Mouse (Mus musculus) intestine, postnatal 0 days (tissue): ENCODE data around the gene Aen. TPM values are rescaled to one million over a fixed set of nuclear protein-coding genes. Genes with fewer than 3 reads are reported as not detected.
A peak's percentile ranks its signal among the peaks of the same experiment; 100 is the strongest.

Experiments used
- ATAC-seq: fragments of 200-750 bp; cut with Nextera tagmentation; 2 replicates; pipeline ENCODE4 v1.8.0; 2017; ENCODE audit warnings: mild to moderate bottlenecking, moderate TSS enrichment, moderate library complexity
- H3K27ac ChIP-seq: fragments of 300-500 bp; sonication (generic); 2 replicates; pipeline ENCODE4 v1.5.1; 2014; ENCODE audit warnings: mild to moderate bottlenecking, low read depth, low read length, moderate library complexity
- H3K27me3 ChIP-seq: fragments of 300-500 bp; sonication (generic); replicated peaks from 2 replicates; pipeline ENCODE4 v1.6.1; 2014; ENCODE audit warnings: low read length, mixed read lengths; ENCODE audit not compliant: control insufficient read depth, insufficient read depth
- H3K36me3 ChIP-seq: fragments of 300-500 bp; sonication (generic); 2 replicates; pipeline ENCODE4 v1.6.1; 2014; ENCODE audit warnings: mild to moderate bottlenecking, moderate library complexity; ENCODE audit not compliant: control insufficient read depth, insufficient read depth
- H3K4me1 ChIP-seq: fragments of 300-500 bp; sonication (generic); replicated peaks from 2 replicates; pipeline ENCODE4 v1.6.1; 2014; ENCODE audit warnings: antibody characterized with exemption, low read length, mixed read lengths; ENCODE audit not compliant: control insufficient read depth, insufficient read depth
- H3K4me2 ChIP-seq: fragments of 300-500 bp; sonication (generic); replicated peaks from 2 replicates; pipeline ENCODE4 v1.6.1; 2014; ENCODE audit warnings: low read depth, mild to moderate bottlenecking, moderate library complexity
- H3K4me3 ChIP-seq: fragments of 300-500 bp; sonication (generic); 2 replicates; pipeline ENCODE4 v1.5.1; 2014; ENCODE audit warnings: low read depth, low read length
- H3K9ac ChIP-seq: fragments of 300-500 bp; sonication (generic); 2 replicates; pipeline ENCODE4 v1.6.1; 2014; ENCODE audit warnings: mild to moderate bottlenecking, low read depth, low read length
- H3K9me3 ChIP-seq: fragments of 300-500 bp; sonication (generic); 2 replicates; pipeline ENCODE4 v1.6.1; 2016; ENCODE audit warnings: mixed run types; ENCODE audit not compliant: control insufficient read depth
- CTCF ChIP-seq: sonication (generic); IDR thresholded peaks from 2 replicates; pipeline ENCODE4 v1.5.1; 2016; ENCODE audit warnings: low read depth, mild to moderate bottlenecking, control low read depth, antibody characterized with exemption, moderate library complexity
- WGBS: fragments of 180-500 bp; shearing (Covaris S2); extraction: QIAGEN DNeasy Blood & Tissue Kit; methylation state at CpG from one replicate; pipeline ENCODE4 v1.1.7; 2014; 5-methylcytosine and 5-hydroxymethylcytosine counted together
- polyA plus RNA-seq: library from polyadenylated mRNA; unstranded; fragments of >200 nt; fragmentation: Nextera tagmentation; extraction: Ambion mirVana; gene quantifications from 2 replicates; pipeline ENCODE4 v1.2.1, GENCODE M21; 2015

Aen gene
- polyA plus RNA-seq, 1 experiment from 2014 or later, result 19.7 TPM

DNA sequence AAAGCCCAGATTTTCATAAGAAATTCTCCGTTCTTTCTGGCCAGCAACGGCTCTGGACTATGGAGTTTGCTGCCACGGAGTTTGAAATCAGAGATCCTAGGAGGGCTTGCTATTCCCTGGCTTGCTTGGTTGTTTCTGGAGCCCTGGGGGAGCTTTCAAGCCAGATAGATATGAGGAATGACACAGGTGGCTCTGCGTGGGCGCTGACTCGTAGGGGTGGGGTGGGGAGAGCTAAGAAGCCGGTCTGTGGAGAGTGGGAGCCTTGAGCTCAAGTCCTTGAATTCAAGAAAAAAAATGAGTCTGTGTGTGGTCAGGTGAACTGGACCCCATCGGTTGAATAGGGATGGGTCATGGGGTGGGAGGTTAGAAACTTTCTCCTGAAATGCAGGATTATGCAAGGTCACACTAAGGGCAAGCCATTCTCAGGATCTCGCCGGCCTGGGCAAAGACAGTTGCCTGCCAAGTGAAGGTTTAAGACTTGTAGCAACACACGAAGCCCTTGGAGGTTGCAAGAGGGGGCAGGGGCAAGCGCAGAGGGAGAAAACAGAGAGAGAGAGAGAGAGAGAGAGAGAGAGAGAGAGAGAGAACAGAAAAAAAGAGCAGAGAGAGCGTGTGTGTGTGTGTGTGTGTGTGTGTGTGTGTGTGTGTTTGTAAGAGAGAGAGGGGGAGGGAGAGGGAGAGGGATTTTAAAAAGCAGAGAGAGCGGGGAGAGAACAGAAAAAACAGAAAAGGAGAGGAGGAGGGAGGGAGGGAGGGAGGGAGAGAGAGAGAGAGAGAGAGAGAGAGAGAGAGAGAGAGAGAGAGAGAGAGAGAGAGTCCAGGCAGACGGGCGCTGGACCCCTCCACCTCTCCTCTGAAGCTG is 13.8 kb upstream of the Aen start:
- no peaks in the 10 kb centered on the region for H3K36me3 ChIP-seq
- no peak overlapping the region for H3K27ac ChIP-seq
- no peak for TF ChIP-seq CTCF
- H3K9ac ChIP-seq, result no peak overlapping the region
- no peaks in the 10 kb centered on the region for H3K4me1 ChIP-seq
- H3K4me2 ChIP-seq, result peak overlapping the region; percentile 43
- no peaks in the 10 kb centered on the region for H3K9me3 ChIP-seq
- WGBS, result 17% methylated on average over 16 of the region's 16 CpGs
- ATAC-seq, result no peak
- H3K4me3 ChIP-seq, result 0 out of 2 replicates have a peak overlapping the region, but pooled peaks have one; percentile 14
- peaks cover 47% of the 10 kb centered on the region for H3K27me3 ChIP-seq

DNA sequence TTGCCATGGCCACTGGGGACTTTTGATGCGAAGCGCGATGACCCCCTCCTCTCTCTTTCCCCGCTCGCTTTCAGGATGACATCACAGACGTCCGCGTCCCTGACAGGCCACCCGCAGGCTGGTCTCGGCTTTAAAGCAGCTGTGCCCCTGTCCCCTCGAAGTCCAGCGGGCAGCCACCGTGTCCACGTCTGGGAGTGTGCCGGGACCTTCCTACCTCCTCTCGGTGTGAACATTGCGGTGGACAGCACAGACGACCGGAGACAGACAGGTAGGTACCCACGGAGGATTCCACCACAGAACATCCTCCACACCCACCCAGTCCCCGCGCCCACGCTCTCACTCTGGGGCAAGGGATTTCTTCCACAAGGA is 13.2 kb upstream of the Aen start:
- Histone ChIP-seq H3K36me3 (no peaks in the 10 kb centered on the region), H3K27ac (no peak overlapping the region), H3K27me3 (peaks cover 51% of the 10 kb centered on the region), H3K4me2 (peak overlapping the region; percentile 43), H3K9me3 (no peaks in the 10 kb centered on the region), H3K4me3 (peak overlapping the region; percentile 14; the same call in 1 of the 2 replicates), H3K4me1 (no peaks in the 10 kb centered on the region), H3K9ac (no peak overlapping the region)
- WGBS, result 7% methylated on average over 16 of the region's 23 CpGs
- no peak for ATAC-seq
- no peak for TF ChIP-seq CTCF

DNA sequence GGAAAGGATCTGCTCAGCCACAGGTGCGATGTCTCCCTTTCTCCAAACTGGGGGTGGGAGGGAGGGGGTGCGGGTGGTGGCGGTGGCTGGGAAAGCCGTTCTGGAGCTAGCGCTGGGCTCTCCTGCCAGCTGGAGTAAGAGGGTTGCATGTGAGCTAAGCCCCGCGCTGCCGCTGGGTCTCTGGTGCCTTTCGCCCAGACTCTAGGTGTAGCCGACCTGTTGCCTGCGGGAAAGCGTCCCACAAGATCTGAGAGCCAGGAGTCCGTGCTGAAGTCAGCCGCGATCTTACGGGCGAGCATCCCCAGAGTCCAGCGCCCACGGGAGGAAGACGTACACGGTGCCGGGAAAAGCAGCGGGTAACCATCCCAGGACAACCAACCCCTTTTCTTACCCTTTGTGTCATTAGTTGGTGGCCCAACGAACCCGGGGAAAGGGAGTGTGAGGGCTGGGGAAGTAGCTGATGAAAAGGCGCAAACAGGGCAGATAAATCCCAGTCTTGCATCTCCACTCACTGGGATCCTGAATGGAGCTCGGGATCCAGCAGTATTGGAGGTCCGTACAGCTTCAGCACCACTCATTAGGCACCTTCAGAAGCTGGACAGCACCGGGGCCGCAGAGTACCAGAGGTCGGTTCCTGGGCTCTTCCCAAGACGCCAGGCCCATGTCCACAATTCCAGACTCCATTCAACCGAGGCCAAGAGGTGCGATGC is 12.5 kb upstream of the Aen start:
- H3K27ac ChIP-seq, result no peak overlapping the region
- H3K9ac ChIP-seq, result no peak overlapping the region
- H3K36me3 ChIP-seq, result no peaks in the 10 kb centered on the region
- no peaks in the 10 kb centered on the region for H3K4me1 ChIP-seq
- peaks cover 51% of the 10 kb centered on the region for H3K27me3 ChIP-seq
- 3% methylated on average over 34 of the region's 34 CpGs for WGBS
- 0 out of 2 replicates have a peak, but pooled peaks have one; percentile 18 for ATAC-seq
- peak overlapping the region; percentile 43; the same call in 1 of the 2 replicates for H3K4me2 ChIP-seq
- 0 out of 2 replicates have a peak overlapping the region, but pooled peaks have one; percentile 14 for H3K4me3 ChIP-seq
- no peak for TF ChIP-seq CTCF
- H3K9me3 ChIP-seq, result no peaks in the 10 kb centered on the region

DNA sequence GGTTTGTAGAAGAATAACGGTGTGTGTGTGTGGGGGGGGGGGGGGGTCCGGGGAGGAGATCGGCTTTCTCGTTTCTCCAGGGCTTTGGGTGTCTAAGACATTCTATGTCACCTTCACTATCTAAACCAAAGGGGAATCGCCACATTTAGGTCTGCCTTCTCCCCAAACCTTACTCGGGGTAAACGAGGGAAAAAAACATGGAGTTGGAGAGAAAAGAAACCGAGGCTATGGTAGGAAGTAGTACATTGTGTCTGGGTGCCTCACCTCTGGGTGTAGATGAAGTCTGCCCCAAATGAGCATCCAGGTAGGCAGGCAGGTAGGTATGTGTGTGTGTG is 12.0 kb upstream of the Aen start:
- H3K27me3 ChIP-seq, result peaks cover 51% of the 10 kb centered on the region
- no peaks in the 10 kb centered on the region for H3K36me3 ChIP-seq
- H3K27ac ChIP-seq, result no peak overlapping the region
- no peak for ATAC-seq
- no peaks in the 10 kb centered on the region for H3K4me1 ChIP-seq
- no peak overlapping the region for H3K9ac ChIP-seq
- no peak overlapping the region for H3K4me3 ChIP-seq
- H3K4me2 ChIP-seq, result no peak overlapping the region
- no peak for TF ChIP-seq CTCF
- WGBS, result 17% methylated on average over 8 of the region's 8 CpGs
- H3K9me3 ChIP-seq, result no peaks in the 10 kb centered on the region

DNA sequence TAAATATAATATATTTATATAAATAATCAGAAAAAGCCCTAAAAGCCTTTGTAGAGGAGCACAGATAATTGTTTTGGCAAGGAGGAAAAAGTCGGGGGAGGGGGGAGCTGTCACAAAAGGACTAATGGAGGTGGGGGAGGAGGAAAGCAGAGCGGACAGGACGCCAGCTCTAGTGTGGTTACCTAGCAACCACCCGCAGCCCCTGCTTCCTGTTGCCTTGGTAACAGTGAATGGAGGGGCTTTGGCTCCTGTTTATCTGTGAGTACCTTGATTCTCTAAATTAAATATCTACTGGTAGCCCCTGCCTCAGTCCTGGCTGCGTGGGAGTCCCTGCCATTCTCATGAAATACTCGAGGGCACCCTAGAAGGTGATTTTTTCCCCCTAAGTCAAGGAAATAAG is 11.5 kb upstream of the Aen start:
- H3K27me3 ChIP-seq, result peaks cover 51% of the 10 kb centered on the region
- 7% methylated on average over 6 of the region's 6 CpGs for WGBS
- TF ChIP-seq CTCF, result no peak

DNA sequence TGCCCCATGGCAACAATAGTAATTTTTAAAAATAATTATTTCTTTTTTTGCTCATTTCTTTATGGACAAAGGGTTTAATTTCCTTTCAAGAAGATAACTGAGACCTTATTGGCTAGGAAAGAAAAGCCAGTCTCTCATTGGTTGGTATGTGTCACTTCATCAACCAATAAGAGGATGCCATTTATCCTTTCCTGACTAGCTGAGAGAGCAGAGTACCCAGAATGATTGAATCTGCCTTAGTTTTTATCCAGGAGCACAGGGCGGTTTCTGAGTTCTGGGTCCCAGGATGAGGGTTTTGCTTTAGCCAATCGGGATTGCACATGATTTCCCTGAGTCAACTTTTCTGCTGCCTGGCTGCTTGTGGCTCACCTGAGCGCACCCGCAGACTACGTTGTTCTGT is 10.2 kb upstream of the Aen start:
- Histone ChIP-seq H3K36me3 (no peaks in the 10 kb centered on the region), H3K9ac (no peak overlapping the region), H3K4me2 (no peak overlapping the region), H3K9me3 (no peaks in the 10 kb centered on the region), H3K4me3 (no peak overlapping the region), H3K27me3 (peaks cover 56% of the 10 kb centered on the region), H3K4me1 (no peaks in the 10 kb centered on the region), H3K27ac (no peak overlapping the region)
- 71% methylated on average over 5 of the region's 5 CpGs for WGBS
- no peak for TF ChIP-seq CTCF
- ATAC-seq, result no peak

More for the DNA sequence above, 11.5 kb upstream of the Aen start:
- no peaks in the 10 kb centered on the region for H3K9me3 ChIP-seq
- no peak overlapping the region for H3K4me3 ChIP-seq
- no peak overlapping the region for H3K27ac ChIP-seq
- no peak overlapping the region for H3K9ac ChIP-seq
- ATAC-seq, result no peak
- no peaks in the 10 kb centered on the region for H3K4me1 ChIP-seq
- H3K36me3 ChIP-seq, result no peaks in the 10 kb centered on the region
- no peak overlapping the region for H3K4me2 ChIP-seq
